In genomic region chr17:84268450-84268849, GRCm38 (mm10) we compare ENCODE assay signal across 8 mouse cellular contexts.
DNase-seq lines count a peak whose midpoint lies in the region.
"Had no signal": no experiment of that assay in that cellular context is flagged by ENCODE, and none has a peak within 500 bp of the region (broad histone marks: within the 10 kb centered on the region; RNA-seq: fewer than 3 reads in every experiment).

No protein-coding gene starts in this region.

- peak; percentile 20 for DNase-seq in 3T3-L1 (ENCODE audit: low read depth, low spot score)
- peak; percentile 58 for DNase-seq in adipocyte (ENCODE audit: low spot score)
- DNase-seq in heart, postnatal 14 days, result peak; percentile 37 to 52
- DNase-seq in lung, postnatal 10 days, result peak; percentile 70
- no peak for DNase-seq in adrenal gland, adult 18-20 months (ENCODE audit: low spot score in 2 of 2)
- DNase-seq in frontal cortex, postnatal 36 days (ENCODE audit: low spot score in 2 of 2), result no peak
- no peak for DNase-seq in cerebellum, postnatal 36 days
- DNase-seq: thymus, adult 18-20 months had no signal

- intact Hi-C loops in heart, postnatal 14 days (cut with DNase I), result loop anchor here (5.0 kb wide), 2 partner anchors 99 to 114 kb away; no protein-coding TSS in a partner anchor

Comparison
In these comparisons a context has a peak if more than half of its experiments do, and no peak if none do; other contexts are left out.
1. DNase-seq: peak in 3T3-L1 (single experiment), adipocyte (single experiment), heart, postnatal 14 days (2 of 2) and lung, postnatal 10 days (single experiment); none in adrenal gland, adult 18-20 months (0 of 2), frontal cortex, postnatal 36 days (0 of 2) and cerebellum, postnatal 36 days (0 of 2).